Mouse (Mus musculus) thymus, postnatal 10 days (tissue): ENCODE data around the gene Bmpr2.

Experiments used
- DNase-seq, 2 experiments: peaks; one replicate each; pipeline ENCODE4 v3.0.0; 2021; ENCODE audit warnings: low spot score in 2 of 2

The Bmpr2 gene

GRCm38 (mm10) chr1:59927131-59927680 is 164.0 kb downstream of the Bmpr2 start:
- no peak for DNase-seq
